Mouse (Mus musculus) thymus, adult 18-20 months (tissue): ENCODE results near the gene Six1.
A peak's percentile ranks its signal among the peaks of the same experiment; 100 is the strongest.

Source experiments
- DNase-seq, 2 experiments: peaks; one replicate each; pipeline ENCODE4 v3.0.0; 2022; ENCODE audit warnings: mixed read lengths in 2 of 2

Gene Six1

DNA sequence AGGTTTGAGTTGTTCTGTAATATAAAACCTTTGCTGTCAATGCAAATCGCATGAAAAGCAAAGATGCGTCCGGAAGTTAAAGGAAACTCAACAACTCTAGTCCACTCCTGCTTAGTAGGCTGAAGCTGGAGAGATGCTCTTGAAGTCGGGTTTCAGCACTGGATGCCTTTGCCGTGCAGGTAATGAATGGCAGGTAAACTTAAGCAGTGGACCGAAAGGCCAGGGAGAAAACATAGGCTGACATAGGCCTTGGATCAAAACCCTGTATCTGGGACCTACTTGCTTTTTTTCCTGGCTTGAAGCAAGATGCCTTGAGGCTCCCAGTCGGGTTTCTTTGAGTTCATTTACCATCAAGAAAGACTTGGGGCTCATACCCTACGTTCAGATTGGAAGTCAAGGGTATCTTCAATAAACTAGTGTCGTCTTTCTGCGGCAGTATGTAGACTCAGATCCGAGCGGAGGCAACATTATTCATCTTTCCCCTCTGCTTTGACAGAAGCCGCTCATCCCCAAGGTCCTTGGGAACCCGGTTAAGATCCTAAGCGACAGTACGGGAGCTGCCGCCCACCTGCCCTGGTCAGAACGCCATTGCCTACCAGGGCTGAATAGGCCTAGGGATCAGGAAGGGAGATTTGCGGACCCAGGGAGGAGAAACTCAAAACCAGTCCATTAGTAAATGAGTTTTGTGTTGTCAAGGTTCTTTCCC lies 4.0 kb downstream of the Six1 start:
- DNase-seq = no peak

DNA sequence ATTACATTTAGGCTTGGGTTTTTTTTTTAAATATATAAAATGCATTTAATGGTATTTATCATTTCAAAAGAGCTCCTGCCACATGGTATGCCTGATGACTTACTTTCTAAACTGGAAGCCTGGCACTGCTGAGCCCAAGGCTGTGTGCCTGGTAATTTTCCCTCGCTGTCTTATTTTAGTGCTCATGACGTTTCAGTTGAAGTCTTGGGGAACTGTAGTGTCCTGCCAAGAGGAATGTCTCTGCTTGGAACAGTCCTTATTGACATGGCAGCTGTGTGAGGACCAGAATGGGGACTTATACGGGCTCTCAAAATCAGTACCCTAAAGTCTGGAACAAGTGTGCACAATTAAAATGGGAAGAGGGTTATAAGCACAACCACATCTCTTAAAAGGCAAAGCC lies 5.2 kb downstream of the Six1 start:
- DNase-seq = no peak

DNA sequence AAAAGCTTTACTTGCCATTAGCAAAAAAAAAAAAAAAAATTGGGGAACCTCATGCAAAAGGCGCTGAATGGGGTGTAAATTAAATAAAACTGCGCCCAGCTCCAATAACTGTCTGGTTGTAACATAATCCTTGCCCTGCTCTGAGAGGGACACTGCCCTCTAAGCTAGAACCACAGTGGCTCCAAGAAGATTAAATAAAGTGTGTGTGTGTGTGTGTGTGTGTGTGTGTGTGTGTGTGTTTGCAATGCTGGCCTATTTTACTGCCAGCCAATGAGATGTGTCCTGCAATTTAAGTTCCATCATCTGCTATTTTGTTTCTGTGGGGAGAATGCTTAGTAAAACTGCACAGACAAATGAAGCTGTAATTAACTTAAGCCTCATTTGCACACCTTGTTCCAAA lies 6.1 kb downstream of the Six1 start:
- DNase-seq = no peak

DNA sequence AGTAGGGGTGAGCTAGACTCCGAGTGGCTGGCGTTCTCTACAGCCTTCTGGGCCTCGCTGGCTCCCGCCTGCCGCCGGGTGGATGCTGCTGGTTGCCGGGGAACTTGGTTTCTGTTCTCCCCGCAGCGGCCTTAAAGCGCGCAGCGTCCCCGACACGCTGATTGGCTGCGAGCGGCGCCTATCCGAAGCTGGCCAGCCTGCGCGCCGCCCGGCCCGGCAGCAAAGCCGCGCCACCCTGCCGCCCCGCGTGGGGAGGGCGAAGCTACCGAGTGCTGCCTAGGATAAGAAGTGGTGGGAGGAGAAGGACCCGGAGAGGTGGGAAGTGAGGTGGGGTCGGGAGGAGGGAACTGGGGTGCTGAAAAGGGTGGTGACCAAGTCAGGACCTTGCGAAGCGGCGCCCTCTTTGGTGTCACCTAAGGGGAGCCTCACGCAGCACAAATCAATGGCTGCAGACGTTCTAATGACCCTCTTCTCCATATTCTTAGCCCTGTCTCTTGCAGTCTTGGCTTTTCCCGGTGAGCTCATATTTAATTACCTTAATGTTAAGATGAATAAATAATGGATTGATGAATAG lies 7.0 kb downstream of the Six1 start:
- DNase-seq = peak; percentile 51 to 56

DNA sequence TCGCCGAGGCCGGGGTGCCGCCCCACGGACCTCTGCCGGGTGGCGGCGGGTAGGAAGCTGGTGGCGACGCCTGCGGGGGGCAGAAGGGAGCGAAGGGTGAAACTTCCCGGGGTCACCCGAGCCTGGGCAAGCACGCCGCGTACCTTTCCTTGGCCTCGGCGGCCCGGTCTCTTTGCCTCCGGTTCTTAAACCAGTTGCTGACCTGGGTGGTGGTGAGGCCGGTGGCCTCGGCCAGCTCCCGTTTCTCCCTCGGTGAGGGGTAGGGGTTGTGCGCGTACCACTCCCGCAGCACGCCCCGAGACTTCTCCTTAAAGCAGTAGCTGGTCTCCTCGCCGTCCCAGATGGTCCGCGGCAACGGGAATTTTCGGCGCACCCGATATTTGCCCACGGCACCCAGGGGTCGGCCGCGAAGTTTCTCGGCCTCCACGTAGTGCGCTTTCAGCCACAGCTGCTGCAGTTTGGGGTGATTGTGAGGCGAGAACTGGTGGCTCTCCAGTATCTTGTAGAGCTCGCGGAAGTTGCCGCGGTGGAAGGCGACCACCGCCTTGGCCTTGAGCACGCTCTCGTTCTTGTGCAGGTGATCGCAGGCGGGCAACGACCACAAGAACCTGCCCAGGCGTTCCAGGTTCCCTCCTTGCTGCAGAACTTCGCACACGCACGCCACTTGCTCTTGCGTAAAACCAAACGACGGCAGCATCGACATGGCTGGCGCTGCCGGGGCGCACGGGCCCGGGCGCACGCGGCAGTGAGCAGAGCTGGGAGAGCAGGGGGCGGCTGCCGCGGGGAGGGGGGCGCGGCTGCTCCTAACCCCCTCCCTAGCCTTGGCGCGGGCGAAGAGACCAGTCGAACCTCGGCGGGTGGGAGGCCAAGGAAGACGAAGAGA lies 7.7 kb downstream of the Six1 start:
- no peak for DNase-seq

DNA sequence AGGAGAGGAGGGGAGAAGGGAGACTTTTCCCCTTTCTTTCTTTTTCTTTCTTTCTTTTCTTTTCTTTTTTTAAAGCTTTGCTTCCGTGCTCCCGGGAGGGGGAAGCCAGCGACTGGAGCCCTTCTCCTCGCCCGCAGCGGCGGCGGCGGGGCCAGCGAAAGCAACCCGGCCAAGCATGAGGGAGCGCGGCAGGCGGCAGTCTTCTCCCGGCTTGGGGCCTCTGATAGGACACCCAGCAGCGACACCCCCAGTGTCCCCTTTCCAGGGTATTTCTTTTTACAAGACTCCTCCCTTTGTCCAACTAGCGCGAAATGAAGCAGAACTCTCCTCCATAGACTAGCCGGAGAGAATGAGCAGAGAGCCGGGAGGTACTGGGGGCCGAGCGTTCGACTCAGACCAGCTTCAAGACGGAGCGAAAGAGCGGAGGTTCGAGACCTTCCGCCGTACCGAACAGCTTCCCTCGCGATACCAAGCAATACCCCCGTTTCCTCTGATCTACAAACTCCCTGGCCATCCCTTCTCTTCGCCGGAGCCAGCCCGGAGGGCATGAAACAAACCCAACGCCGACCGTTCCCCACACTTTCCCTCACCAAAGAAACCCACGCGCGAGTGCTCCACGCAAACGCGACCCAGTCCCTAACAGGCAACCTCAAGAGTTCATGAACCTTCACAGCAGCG lies 8.5 kb downstream of the Six1 start:
- DNase-seq = no peak

DNA sequence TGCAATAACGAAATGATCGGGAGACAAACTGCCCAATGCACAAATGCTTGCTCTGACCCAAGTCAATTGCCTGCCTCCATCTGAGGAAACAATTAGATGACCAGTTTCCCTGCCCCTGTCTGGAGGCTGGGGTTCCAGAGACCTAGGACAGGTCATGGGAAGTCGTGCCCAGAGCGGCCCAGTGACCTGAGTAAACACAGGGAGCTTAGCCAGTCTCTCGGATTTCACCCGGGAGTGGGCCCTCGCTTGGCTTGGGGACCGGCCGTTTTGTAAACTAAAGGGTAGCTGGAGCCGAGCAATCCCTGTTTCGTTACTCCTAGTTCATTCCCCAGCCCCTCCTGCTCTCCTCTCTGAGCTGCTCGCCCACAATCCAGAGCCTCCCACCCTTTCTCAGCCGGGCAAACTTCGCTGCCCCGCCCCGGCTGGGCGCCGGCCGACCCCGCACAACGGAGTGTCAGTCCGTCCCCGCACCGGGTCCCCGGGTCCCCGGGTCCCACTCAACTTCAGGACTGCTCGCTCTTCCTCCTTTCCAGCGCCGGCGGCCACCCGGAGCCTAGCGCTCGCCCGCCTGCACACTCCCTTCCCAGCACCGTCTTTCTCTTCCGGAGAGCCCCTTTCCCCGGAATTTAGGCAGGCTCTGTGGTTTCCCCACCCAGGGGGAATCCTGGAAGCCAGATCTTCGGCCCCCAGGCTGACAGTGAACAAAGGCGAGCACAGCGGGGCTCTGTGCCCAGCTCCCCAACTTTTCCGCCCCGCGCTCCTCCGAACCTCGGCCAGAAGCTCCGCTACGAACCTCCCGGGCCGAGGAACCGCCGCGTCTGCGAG lies 9.3 kb downstream of the Six1 start:
- DNase-seq = no peak

DNA sequence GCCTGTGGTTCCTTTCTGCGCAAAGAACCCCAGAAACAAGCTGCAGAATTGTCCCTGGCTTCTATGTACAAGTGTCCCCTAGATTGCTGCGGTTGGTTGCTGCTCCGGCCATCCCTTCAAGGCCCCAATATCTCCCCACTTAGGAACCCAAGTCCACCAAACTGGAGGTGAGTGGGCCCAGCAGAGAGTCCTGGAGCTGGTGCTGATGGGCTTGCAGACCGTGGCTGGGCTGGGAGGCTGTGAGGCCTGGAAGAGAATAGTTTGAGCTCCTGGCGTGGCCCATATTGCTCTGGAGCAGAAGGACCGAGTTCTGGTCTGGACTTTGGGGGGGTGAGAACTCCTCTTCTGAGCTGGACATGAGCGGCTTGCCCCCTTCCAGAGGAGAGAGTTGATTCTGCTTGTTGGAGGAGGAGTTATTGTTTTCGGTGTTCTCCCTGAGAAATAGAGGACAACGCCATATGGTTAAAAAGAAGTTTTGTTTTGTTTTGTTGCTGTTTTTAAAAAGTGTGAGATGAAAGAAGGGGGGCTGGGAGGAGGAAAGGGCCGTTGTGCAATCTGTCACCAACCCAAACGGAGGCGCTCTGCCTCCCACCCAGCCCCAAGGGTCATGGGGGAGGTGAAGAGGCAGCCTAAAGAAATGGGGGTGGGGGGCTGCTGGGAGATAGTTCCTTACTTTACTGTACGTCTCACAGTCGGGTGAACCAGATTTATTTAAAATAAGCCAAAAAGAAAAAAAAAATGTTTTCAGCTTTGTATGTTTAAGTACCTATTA lies 10.1 kb downstream of the Six1 start:
- DNase-seq = no peak

DNA sequence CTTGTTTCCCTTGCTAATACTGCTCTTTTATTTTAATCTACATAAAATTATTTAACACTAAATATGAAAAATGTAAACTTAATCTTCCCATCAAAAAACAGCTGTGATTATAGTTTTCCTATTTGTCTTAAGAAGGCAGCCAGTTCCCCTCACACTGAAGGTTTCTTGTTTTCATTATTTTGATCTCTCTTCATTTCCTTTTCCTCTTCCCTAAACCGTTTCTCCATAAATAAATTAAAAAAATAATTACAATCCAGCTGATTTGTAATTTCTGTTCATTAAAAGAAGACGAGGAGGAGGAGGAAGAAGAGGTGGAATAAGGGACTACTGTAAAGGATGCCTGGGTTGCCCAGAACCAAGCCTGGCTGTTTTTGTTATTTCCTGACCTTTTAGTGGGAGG lies 10.8 kb downstream of the Six1 start:
- DNase-seq = no peak

DNA sequence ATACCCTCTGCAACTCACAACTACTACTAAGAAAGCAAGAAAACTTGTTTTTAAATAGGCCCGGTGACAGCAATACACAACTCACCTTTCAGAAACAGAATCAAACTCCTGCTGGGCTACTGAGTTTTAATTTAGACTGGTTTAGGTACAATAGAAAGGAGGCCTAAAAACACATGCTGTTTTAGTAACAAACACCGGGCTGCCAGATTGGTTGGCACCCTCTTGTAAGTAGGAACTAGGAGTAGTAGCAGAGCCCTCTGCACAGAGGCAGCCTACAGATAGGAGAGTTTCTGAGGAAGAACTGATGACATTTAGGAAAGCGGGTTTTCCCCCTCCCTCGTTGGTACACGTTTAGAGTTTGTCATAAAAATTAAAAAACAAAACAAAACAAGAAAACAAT lies 11.3 kb downstream of the Six1 start:
- DNase-seq = no peak

DNA sequence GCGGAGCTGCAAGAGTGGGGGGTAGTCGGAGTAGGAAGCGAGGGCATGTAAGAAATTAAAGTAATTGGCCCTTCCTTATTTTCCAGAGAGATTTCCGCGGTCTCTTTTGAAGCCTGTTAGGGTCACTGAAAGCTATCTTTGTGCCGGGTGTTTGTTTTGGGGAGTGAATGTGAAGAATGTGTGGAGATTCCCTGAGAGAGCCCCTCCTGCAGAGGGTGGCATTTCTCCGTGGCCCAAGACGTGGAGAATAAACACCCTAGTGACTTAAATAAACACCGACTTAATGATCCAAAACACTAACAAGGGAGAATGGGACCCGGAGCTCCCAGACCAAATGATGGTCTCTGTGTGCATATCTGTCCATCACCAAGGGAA lies 12.4 kb downstream of the Six1 start:
- DNase-seq = no peak

DNA sequence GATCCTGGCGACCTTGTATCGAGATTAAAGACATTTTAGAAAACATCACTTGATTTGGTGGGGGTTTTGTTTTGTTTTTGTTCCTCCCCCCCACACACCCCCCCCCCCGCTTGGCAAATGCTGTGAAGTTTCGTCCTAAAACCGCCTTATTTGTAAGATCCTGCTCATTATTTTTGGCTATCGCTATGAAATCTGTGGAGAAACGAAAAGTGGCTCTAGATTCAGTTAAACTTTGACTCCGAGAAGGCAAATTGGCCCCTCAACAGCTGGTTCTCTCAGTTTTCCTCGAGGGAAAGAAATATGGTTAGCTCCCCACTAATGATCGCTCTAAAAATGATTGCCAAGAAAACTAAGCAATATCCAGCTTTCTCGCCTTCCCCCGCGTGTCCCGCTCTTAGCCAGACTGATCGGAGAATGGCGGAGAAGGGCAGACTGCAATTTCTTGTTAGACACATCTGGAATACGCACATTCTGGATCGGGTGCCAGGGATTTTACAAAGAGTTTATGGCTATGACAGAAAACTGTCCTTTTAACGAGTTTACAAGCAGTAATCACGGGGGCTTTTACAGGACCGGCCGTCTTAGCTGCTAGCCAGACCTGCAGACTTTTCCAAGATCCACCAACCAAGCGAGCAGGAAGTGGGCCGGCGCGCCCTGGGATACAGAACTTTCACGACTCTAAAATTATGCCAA lies 13.0 kb downstream of the Six1 start:
- DNase-seq = no peak

DNA sequence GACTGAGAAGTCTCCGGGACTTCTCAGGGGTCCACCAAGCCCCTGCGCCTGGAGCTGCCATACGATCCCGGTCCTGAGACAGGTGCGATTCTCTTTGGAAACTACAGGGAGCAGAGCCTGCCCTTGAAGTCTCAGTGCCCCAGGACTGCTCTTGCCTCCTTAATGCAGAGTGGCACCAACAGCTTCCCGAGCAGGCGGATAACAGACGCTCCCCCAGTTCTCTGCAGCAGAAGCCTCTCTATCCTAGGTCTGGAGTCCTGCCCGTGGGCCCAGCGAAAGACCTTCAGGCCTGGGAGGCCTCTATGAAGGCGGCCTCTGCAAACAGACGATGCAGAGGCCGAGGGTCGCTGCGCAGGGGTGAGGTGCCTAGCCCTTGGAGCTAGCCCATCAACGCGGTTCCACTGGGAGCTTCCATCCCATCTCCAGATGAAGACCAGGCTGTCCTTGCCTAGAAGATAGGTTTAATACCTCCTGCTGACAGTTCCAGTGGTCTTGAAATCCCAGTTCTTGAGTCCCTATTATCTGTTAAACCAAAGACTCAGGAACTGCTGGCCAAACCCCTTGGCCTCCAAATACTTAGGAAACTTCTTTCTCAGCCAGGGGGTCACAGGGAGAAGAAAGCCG lies 13.6 kb downstream of the Six1 start:
- no peak for DNase-seq

DNA sequence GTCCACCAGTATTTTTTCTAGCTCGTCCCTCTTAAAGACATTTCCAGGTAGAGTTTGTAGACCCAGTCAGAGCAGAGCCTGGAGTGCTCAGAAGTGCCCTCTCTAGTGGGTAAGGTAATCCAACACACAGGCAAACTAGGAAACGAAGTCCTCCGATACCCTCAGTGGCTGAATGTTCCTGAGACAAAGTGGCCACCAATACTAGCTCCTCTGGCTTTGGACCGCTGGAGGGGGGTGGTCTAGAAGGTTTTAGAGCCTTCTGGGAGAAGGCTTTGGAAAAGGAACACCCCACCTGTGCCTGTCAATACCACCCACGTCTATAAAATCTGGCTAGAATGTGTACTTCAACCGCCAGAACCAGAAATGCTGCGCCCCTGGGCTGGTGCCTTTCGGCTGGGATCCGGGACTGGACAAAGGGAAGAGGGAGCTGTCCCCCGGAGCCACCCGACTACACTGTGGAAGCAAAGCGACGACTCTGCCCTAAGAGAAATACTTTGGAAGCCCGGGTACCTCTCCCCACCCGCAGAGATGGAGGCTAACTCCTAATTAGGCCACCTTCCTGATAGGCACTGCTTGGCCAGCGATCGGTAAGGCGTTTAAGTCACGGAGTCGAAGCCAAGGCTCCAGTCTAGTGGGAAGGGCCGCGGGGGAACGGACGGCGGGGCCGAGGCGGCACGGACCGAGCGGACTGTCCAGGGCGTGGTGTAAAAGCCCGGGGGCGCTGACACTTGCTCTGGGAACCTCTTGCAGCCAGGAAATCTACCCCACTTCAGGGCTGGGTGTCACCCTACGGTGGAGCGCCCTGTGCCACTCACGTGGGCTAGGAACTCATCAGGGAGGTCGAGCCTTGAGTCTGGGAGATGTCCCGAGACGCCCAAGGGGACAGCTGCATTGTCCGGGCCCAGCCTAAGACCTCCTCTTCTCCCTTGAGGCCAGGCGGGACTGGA lies 14.4 kb downstream of the Six1 start:
- DNase-seq = no peak

DNA sequence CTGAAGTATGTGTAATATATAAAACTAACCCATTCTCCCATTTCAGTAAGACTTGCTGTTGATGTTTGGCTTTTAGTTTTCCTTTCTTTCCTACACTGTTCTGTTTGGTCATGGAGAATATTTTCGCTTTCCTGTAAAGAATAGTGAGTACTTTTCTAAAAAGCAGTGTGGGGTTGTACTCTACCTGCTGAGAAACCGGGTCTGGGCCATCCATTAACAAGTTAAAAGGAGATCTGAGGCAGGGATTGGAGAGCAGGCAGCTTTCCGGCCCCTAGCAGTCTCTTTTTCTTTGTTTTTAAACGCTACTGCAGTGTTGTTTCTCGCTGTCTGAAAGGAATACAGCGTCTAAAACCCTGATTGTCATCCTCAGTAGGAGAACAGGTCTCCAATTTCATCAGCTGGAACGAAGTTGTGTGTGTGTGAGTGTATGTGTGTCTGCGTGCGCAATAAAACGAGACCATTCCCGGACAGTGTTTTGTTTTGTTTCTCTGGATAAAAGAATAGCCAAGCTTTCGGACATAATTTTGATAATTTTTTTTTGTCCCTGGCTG lies 15.2 kb downstream of the Six1 start:
- DNase-seq = no peak

DNA sequence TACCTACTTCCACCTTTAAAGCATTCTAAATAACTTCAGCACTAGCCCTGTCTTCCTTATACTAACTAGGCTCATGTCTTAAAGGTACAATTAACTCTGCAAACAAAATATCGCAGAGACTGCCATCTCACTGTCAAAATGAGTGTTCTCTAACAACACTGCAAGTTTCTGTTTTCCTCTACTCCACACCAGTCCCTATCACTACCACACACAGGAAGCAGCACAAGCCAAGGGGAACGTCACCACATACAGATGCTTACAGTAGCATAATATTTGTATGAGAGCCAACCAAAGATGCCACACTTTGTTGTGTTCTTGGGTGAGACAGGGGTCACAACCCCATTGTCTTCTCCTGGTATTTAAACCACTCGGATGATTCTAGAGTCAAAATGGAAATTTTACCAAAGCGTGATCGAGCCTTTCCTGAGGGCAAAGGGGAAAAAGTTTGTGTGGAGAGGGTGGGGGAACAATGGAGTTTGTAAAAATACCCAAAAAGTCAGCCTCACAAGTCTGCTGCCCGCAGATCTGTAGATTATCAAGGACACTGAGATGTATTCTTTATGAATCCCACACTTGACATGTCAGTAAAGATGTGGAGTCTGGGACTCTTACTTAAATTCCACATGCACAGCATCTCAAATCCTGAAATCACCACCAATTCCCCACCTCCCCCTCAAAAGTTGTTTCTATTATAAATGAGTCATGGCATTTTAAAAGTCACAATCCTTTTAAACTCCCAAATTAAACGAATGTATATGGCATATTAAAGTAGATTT lies 16.1 kb downstream of the Six1 start:
- no peak for DNase-seq

DNA sequence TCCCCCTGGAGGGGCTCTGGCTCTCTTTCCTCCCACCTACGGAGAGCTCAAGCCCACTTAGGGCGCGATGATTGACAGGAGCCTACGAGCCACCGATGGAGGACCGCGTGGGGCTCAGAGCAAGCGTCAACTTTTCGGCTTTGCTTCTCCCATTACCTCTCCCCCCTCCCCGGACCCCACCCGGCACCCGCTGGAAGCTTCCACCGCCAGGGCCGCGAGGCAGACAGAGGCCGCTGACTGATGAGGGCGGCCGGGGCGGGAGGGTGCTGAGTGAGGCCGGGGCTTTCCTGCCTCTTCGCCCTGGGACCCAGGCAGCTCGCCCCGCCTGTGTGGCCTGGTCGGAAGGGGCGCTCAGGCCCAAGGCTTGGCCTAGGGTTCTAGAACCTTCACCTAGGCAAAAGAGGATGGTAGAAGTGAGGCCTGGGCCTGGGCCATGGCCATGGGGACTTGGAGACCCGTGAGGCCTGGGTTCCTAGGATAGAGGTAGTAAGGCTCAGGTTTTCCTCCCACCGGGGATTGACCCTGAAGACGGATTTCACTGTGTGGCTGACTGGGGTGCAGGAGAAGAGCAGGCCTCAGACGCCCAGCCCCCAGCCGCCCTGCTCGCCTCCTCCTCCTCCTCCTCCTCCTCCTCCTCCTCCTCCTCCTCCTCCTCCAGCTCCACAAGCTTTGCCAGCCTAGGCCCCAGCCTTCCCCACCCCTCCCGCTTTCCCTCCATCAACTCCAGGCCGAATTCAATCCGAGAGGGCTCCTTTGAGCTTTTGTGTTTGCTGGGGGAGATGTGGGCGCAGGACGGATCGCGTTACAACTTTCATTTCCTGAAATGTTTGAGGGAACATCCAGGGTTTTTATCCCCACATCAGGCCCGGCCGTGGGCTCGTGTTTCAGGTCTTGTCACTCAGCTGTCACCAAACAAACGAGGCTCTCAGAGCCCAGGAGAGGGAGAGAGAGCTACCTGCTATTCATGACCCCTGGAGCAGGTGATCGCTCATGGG lies 18.5 kb downstream of the Six1 start:
- DNase-seq = no peak
